Mouse (Mus musculus) liver, adult 2 months (tissue): ENCODE measurements around the gene 4930432K21Rik.

Experiments
- CTCF ChIP-seq: fragments of 200-500 bp; IDR thresholded peaks from 2 replicates; pipeline ENCODE4 v1.5.1; 2011; ENCODE audit warnings: low read depth, low read length, control low read depth
- POLR2A ChIP-seq: fragments of 200-500 bp; IDR thresholded peaks from 2 replicates; pipeline ENCODE4 v1.6.1; 2011; ENCODE audit warnings: low read length, control low read depth; ENCODE audit not compliant: insufficient read depth; ENCODE audit errors: extremely low read depth

DNA sequence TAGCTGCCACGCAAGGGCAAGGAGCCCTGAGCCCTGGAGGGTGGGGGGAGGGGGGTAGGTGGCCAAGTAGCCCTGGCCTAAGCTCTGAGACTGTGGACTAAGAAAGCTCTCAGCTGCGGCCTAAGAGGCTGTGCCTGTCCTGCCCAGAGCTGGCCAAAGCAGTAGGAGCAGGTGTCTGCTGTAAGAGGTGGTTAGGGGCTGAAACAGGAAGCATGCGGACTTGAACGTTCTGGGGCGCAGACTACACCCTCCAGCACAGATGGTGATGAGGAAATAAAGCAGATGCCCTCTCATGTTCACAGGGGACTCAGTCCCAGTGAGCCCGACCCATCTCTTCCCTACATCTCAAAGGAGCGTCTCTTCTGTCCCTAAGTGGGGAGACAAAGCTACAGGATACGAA lies 15.6 kb upstream of the 4930432K21Rik start:
- TF ChIP-seq CTCF (no peak), POLR2A (no peak)
